Mouse (Mus musculus): ENCODE data around the gene Acsbg1.
A peak's percentile ranks its signal among the peaks of the same experiment; 100 is the strongest.
"Not testable (repeated sequence)": the region's sequence is repeated elsewhere in the genome, so short reads cannot be mapped to it uniquely, and the experiment has no call there.

The Acsbg1 gene

DNA sequence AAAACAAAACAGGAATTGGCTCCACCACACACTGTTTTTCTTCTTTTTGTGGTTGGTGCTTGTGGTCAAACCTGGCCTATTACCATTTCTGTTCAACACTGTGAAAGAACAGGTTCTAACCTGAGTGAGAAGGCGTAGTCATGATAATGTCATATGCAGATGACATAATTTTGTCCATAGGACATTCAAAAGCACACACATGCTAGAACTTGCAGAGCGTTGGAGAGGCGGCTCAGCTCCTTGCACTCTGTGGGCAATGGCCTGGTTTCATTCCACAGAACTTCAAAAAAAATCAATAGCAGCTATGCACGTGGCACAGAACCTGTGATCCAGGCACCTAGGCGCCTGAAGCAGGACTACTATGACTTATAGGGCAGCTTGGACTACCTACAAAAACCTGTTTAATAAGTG, 48.9 kb downstream of the Acsbg1 start:
- DNase-seq (ENCODE audit: low spot score) = peak; percentile 66

DNA sequence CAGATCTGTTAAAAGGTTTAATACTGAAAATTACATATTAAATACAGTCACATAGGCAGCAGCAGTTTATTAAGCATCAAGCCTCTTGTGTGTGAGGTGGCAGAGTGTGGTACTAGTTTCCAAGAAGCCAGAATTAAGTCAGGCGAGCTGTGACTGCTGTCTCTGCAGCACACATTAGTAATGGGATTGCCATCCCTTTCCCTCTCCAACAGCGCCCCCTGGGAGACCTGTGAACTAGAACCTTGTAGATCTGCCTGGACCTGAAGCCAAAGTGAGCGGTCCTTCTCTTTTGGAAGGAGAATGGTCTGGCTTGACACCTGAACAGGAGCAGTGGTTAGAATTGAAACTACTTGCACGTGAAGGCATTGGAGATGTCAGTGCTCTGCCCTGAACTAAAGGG, 56.8 kb downstream of the Acsbg1 start:
- DNase-seq (ENCODE audit: low spot score) = no peak

GRCm38 (mm10) chr9:54604131-54604654, 57.5 kb downstream of the Acsbg1 start:
- DNase-seq (ENCODE audit: low spot score) = no peak

GRCm38 (mm10) chr9:54602916-54603315, 58.8 kb downstream of the Acsbg1 start:
- DNase-seq (ENCODE audit: low spot score) = no peak

GRCm38 (mm10) chr9:54602386-54602785, 59.3 kb downstream of the Acsbg1 start:
- no peak for DNase-seq (ENCODE audit: low spot score)

DNA sequence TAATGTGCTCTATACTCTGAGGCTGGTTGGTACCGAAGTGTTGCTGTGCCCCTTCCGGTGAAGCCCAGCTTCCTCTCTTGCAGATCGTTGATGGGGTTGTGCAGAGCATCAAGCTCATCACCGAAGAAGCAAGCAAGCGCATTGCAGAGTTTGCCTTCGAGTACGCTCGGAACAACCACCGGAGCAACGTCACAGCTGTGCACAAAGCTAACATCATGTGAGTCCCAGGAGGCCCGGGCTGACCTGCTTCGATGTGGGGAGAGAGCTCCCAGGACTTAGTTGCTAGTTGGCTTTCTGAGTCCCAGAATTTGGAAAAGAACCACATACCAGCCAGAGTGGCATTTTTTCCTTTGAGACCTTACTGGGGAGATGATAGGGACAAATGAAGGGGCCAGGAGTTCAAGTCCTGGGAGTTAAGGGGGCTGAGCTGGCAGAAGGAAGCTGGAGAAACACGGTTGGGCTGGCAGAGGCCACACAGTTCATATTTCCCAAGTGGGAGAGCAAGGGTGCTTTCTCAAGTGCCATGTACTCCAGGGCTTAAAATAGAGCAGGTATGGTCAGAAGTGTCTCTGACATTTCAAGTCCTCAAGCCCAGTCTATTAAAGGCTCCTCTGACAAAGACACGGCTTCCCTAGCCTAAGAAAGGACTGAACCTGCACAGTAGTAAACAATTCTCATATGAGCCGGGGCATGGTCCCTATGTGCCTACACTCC, 64.8 kb downstream of the Acsbg1 start:
- DNase-seq (ENCODE audit: low spot score) = no peak

- DNase-seq (ENCODE audit: low spot score) = not testable (repeated sequence)
These were observed 68.0 kb downstream of the Acsbg1 start for GRCm38 (mm10) chr9:54593652-54594051.

- no peak for DNase-seq (ENCODE audit: low spot score)
These were observed 73.8 kb downstream of the Acsbg1 start for GRCm38 (mm10) chr9:54587863-54588262.

GRCm38 (mm10) chr9:54586199-54587061, 75.2 kb downstream of the Acsbg1 start, which contains the start of gene Idh3a:
TSS of gene Idh3a (plus strand) at chr9:54586334.
- DNase-seq (ENCODE audit: low spot score) = peak; percentile 98

DNA sequence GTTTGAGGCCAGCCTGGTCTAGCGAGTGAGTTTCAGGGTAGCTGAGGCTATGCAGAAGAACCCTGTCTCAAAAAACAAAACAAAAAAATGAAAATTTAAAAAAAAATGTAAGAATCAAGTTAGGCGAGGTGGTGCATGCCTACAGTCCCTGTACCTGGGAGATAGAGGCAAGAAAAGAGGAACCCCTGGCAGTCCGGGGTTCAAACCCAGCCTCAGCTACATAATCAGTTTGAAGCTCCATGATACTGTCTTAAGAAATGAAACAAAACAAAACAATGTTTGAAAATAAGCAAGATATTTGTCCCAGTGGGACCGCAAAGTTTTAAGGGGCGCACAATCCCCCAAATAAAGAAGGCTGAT, 75.9 kb downstream of the Acsbg1 start:
- no peak for DNase-seq (ENCODE audit: low spot score)

DNA sequence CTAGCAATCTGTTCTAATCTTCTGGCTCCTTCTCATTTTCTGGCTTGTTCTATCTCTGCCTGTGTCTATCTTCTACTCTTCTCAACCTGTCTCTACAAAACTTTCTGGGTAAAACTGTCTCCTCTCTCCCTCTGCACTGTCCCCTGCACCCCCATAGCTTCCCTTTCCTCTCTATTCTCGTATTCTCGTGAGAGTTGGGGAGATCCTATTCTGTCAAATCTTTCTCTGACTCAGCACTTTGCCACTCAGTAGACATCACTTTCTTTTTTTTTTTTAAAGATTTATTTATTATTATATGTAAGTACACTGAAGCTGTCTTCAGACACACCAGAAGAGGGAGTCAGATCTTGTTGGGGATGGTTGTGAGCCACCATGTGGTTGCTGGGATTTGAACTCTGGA, 77.5 kb downstream of the Acsbg1 start:
- DNase-seq (ENCODE audit: low spot score) = not testable (repeated sequence)

DNA sequence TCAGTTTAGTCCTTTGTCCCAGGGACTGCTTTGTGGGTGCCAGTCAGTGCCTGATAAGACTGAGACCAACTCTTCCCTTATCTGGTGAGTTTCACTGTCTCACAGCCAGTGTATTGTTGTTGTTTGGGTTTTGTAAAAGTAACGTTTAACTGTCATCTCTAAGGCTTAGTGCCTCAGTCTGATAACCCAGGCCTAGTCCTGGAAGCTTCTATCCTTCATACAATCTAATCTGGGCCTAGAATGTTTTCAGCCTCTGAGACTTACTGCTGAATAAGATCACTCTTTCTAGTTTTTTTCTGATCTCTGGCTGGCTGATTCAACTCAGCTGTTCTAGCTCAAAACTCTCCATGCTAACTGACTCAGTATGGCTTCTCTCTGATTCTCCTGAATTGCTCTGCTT, 78.0 kb downstream of the Acsbg1 start:
- no peak for DNase-seq (ENCODE audit: low spot score)

DNA sequence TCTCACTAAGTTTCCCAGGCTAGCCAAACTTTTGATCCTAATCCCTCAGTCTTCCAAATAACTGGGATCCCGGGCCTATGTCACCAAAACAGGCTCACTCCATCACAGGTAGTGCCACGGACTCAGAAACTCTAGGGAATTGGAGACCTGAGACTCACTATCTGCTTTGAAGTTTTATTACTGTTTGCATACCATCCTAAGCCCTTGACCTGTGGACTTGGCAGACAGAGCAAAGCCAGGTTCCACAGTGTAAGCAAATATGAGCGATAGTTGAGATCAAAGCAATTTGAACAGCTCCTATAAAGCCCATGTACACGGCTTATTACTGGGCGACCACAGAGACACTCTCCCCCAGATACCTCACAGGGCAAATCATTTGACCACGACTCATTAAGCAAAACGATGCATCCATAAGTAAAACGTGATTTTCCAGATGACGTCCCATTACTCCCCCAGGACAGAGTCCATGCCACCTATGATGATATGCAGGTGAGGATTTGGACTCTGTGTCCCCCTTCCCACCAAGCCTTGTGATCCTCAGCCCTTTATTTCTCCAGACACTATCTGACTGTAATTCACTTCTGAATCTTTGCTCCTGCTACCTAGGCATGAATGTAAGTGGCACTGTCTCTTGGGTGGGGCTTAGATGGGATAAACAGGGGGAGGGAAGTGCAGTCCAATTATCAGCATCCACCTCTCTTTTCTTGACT, 90.4 kb downstream of the Acsbg1 start:
- no peak for DNase-seq (ENCODE audit: low spot score)

- DNase-seq (ENCODE audit: low spot score) = no peak
These were observed 92.9 kb downstream of the Acsbg1 start for GRCm38 (mm10) chr9:54568732-54569131.

DNA sequence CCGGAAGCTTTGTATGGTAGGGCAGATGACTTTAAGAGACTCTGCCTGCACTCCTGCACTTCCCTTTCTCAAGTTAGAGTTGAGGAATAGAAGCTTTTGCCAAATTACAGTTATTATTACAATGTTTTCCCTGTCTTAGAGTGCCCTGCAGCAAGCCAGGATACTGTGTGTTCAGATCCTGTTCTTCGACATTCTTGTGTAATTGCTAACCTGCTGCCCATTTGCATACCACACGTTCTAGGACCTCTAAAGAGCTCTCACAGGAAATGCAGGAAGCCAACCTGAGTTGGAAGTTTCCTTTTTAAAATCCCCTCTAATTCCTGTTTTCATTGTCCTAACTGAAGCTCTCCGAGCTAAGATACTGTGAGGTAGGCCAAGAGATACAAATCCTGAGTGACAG, 94.7 kb downstream of the Acsbg1 start:
- no peak for DNase-seq (ENCODE audit: low spot score)

DNA sequence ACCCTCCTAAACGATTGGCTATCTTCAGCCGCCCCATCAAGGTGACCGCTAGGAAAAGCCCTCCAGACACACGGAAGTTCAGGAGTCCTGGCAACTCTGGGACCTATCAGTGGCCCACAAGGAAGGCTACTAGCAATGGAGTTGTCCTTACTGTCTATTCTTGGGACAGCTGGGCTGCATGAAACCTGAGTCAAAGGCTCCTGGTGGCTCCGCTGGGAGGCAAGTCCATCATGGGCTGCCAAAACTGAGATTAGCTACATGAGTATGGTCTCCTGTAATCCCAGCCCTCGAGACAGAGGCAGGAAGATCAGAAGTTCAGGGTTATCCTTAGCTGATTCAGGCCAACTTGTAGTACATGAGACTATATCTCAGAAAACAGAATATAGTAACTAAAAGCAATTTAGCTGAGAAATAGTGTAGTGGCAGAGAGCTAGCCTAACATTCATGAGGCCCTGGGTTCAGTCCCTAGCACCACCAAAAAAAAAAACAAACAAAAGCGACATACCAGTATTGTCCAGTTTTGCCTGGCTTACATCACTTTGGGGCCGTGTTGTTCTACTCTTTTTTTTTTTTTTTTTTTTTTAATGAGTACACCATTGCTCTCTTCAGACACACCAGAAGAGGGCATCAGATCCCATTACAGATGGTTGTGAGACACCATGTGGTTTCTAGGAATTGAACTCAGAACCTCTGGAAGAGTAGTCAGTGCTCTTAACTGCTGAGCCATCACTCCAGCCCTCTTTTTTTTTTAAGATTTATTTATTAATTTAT, 100.7 kb downstream of the Acsbg1 start:
- DNase-seq (ENCODE audit: low spot score) = no peak

DNA sequence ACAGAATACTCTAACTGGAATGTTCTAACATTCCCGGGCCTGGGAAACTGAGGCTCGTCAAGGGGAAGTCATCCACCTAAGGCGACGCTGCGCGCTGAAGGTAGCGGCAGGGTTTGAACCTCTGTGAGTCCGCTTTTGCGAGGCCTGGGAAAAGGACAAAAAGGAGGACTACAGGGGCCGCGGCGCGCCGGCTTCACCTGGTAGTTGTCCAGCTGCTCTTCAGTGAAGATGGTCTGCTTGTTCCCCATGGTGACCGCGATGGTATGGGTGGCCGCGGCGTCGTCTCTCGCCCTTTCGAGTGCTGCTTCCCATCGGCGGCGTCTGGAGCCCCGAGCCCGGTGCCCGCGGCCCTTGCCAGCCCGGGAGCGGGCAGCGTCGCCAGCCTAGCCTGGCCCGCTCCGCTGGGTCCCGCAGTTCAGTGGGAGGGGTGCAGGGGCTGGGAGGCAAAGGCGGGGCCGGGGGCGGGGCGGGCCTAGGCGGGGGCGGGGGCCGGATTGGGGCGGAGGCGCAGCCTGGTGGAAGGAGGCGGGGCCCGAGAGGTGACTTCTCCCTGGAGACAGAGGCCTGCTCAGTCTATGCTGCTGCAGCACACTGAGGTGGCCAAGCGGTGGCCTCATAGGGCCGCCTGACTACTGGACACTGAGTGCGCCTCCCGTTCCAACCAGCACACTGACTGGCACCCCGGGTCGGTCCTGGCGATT, 101.7 kb downstream of the Acsbg1 start, which contains the start of gene Cib2:
Gene Cib2 (minus strand): TSS at position 448 of the 701 bp plus-strand sequence.
- DNase-seq (ENCODE audit: low spot score) = peak; percentile 47

GRCm38 (mm10) chr9:54558731-54559130, 102.9 kb downstream of the Acsbg1 start:
- no peak for DNase-seq (ENCODE audit: low spot score)

DNA sequence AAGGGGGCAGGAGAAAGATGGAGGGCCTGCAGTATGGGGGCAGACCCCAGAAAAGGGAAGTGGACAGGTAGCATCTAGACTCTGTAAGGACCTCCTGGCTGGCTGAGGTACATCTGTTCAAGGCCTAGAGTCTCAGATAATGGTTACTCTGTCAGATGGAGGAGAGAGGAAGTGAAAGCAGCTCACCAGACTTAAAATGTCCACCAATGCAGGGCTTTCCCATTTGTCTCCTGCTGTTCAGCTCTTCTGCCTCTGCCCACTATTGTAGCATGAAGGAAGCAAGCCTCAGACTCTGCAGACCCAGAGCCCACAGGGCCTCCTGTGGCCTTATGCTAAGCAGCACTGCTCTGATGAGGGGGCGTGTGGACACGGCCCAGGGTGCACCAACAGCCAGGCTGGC, 106.6 kb downstream of the Acsbg1 start:
- no peak for DNase-seq (ENCODE audit: low spot score)
